Mouse (Mus musculus): ENCODE data around the gene Tmem156. TPM values are rescaled to one million over a fixed set of nuclear protein-coding genes. Genes with fewer than 3 reads are reported as not detected.

Gene Tmem156
- polyA plus RNA-seq, 1 experiment from 2014 or later, result 1.2 TPM

GRCm38 (mm10) chr5:65019109-65019508, 72.8 kb downstream of the Tmem156 start:
- Histone ChIP-seq H3K27me3 (no peaks in the 10 kb centered on the region), H3K36me3 (peaks cover 83% of the 10 kb centered on the region), H3K9me3 (no peaks in the 10 kb centered on the region), H3K4me3 (no peak overlapping the region), H3K4me2 (no peak overlapping the region), H3K4me1 (no peaks in the 10 kb centered on the region), H3K27ac (no peak overlapping the region), H3K9ac (no peak overlapping the region)
- no peak for ATAC-seq (ENCODE audit: insufficient number of reproducible peaks, low FRiP score, low TSS enrichment, low read depth)
- WGBS, result 78% methylated on average over 8 of the region's 8 CpGs

GRCm38 (mm10) chr5:65015508-65015907, 76.4 kb downstream of the Tmem156 start:
- Histone ChIP-seq H3K27me3 (no peaks in the 10 kb centered on the region), H3K9ac (no peak overlapping the region), H3K4me3 (no peak overlapping the region), H3K36me3 (peaks cover 71% of the 10 kb centered on the region), H3K4me2 (no peak overlapping the region), H3K27ac (no peak overlapping the region), H3K9me3 (no peaks in the 10 kb centered on the region), H3K4me1 (no peaks in the 10 kb centered on the region)
- WGBS, result 83% methylated on average over 3 of the region's 3 CpGs
- no peak for ATAC-seq (ENCODE audit: insufficient number of reproducible peaks, low FRiP score, low TSS enrichment, low read depth)

GRCm38 (mm10) chr5:65011901-65012573, 79.9 kb downstream of the Tmem156 start:
- H3K4me1 ChIP-seq, result no peaks in the 10 kb centered on the region
- 27% methylated on average over 7 of the region's 7 CpGs for WGBS
- H3K4me2 ChIP-seq, result no peak overlapping the region
- no peaks in the 10 kb centered on the region for H3K27me3 ChIP-seq
- no peak overlapping the region for H3K4me3 ChIP-seq
- H3K9ac ChIP-seq, result no peak overlapping the region
- ATAC-seq (ENCODE audit: insufficient number of reproducible peaks, low FRiP score, low TSS enrichment, low read depth), result no peak
- no peaks in the 10 kb centered on the region for H3K9me3 ChIP-seq
- no peak overlapping the region for H3K27ac ChIP-seq
- H3K36me3 ChIP-seq, result peaks cover 66% of the 10 kb centered on the region

GRCm38 (mm10) chr5:65006011-65006491, 85.9 kb downstream of the Tmem156 start:
- no peak overlapping the region for H3K4me2 ChIP-seq
- no peak for ATAC-seq (ENCODE audit: insufficient number of reproducible peaks, low FRiP score, low TSS enrichment, low read depth)
- WGBS, result 29% methylated on average over 4 of the region's 4 CpGs
- no peak overlapping the region for H3K27ac ChIP-seq
- no peaks in the 10 kb centered on the region for H3K9me3 ChIP-seq
- H3K27me3 ChIP-seq, result no peaks in the 10 kb centered on the region
- H3K4me3 ChIP-seq, result no peak overlapping the region
- 0 out of 2 replicates have a peak, but pooled peaks cover 4% of the 10 kb centered on the region for H3K4me1 ChIP-seq
- H3K9ac ChIP-seq, result no peak overlapping the region
- peaks cover 52% of the 10 kb centered on the region for H3K36me3 ChIP-seq

GRCm38 (mm10) chr5:65005251-65005650, 86.7 kb downstream of the Tmem156 start:
- Histone ChIP-seq H3K36me3 (peaks cover 45% of the 10 kb centered on the region), H3K9me3 (no peaks in the 10 kb centered on the region), H3K27ac (no peak overlapping the region), H3K9ac (no peak overlapping the region), H3K4me2 (no peak overlapping the region), H3K27me3 (no peaks in the 10 kb centered on the region), H3K4me1 (0 out of 2 replicates have a peak, but pooled peaks cover 4% of the 10 kb centered on the region), H3K4me3 (no peak overlapping the region)
- ATAC-seq (ENCODE audit: insufficient number of reproducible peaks, low FRiP score, low TSS enrichment, low read depth), result no peak
- WGBS, result 89% methylated on average over 4 of the region's 4 CpGs

Other genes with a start within 250 kb of the Tmem156 start
- 1.1 and 1.3 TPM in 2 replicates for gene Tlr1, start 158.6 kb downstream of the Tmem156 start, polyA plus RNA-seq (2015; fragmentation: Nextera tagmentation; extraction: Ambion mirVana)
- gene Tlr6, start 132.0 kb downstream of the Tmem156 start, polyA plus RNA-seq (2015; fragmentation: Nextera tagmentation; extraction: Ambion mirVana), result 1.5 and 1.6 TPM in 2 replicates
- gene Fam114a1, start 122.1 kb downstream of the Tmem156 start, polyA plus RNA-seq (2015; fragmentation: Nextera tagmentation; extraction: Ambion mirVana), result 84.0 and 91.2 TPM in 2 replicates
- gene Klhl5, start 15.4 kb upstream of the Tmem156 start, polyA plus RNA-seq (2015; fragmentation: Nextera tagmentation; extraction: Ambion mirVana), result 13.3 and 17.6 TPM in 2 replicates
- gene Wdr19, start 107.6 kb upstream of the Tmem156 start, polyA plus RNA-seq (2015; fragmentation: Nextera tagmentation; extraction: Ambion mirVana), result 6.8 and 8.0 TPM in 2 replicates
- gene Rfc1, start 243.5 kb upstream of the Tmem156 start, polyA plus RNA-seq (2015; fragmentation: Nextera tagmentation; extraction: Ambion mirVana), result 85.8 and 98.1 TPM in 2 replicates

All from limb, embryonic 15.5 days (tissue).